Mouse (Mus musculus) myocyte (in vitro differentiated cells): Measurements from ENCODE around the gene Msh3.

Source experiments
- CEBPB ChIP-seq: IDR thresholded peaks from 2 replicates; pipeline ENCODE4 v1.6.1; 2011; ENCODE audit warnings: mild to moderate bottlenecking, moderate library complexity; ENCODE audit not compliant: poor library complexity, insufficient read depth, severe bottlenecking
- E2F4 ChIP-seq: IDR thresholded peaks from one replicate; pipeline ENCODE4 v1.6.1; 2011; ENCODE audit warnings: mild to moderate bottlenecking, control low read depth, moderate library complexity; ENCODE audit not compliant: insufficient read depth
- MAX ChIP-seq: IDR thresholded peaks from one replicate; pipeline ENCODE4 v1.6.1; 2011; ENCODE audit warnings: low read depth, mild to moderate bottlenecking, control low read depth
- MYOD1 ChIP-seq, 3 experiments: IDR thresholded peaks; one replicate each; pipeline ENCODE4 v1.6.1; 2011; ENCODE audit warnings: control low read depth in 2 of 3, low read depth in 2 of 3, mild to moderate bottlenecking in 2 of 3, moderate library complexity in 1 of 3; ENCODE audit not compliant: insufficient read length in 2 of 3, control insufficient read depth in 1 of 3
- MYOG ChIP-seq, 3 experiments: IDR thresholded peaks; one replicate each; pipeline ENCODE4 v1.6.1; 2011; ENCODE audit warnings: control low read depth in 2 of 3, low read depth in 2 of 3, mild to moderate bottlenecking in 2 of 3; ENCODE audit not compliant: insufficient read length in 2 of 3, control insufficient read depth in 1 of 3, insufficient read depth in 1 of 3
- POLR2A ChIP-seq: IDR thresholded peaks from one replicate; pipeline ENCODE4 v1.6.1; 2011; ENCODE audit warnings: low read depth, mild to moderate bottlenecking, control low read depth, moderate library complexity; ENCODE audit not compliant: insufficient read length
- POLR2AphosphoS2 ChIP-seq: IDR thresholded peaks from one replicate; pipeline ENCODE4 v1.6.1; 2011; ENCODE audit warnings: low read depth, control low read depth; ENCODE audit not compliant: insufficient read length
- REST ChIP-seq: IDR thresholded peaks from one replicate; pipeline ENCODE4 v1.6.1; 2011; ENCODE audit warnings: mild to moderate bottlenecking, control low read depth, moderate library complexity; ENCODE audit not compliant: insufficient read depth, insufficient read length
- SRF ChIP-seq: IDR thresholded peaks from one replicate; pipeline ENCODE4 v1.6.1; 2011; ENCODE audit warnings: low read depth; ENCODE audit not compliant: control insufficient read depth, insufficient read length
- TCF12 ChIP-seq: IDR thresholded peaks from one replicate; pipeline ENCODE4 v1.6.1; 2011; ENCODE audit warnings: mild to moderate bottlenecking, control low read depth; ENCODE audit not compliant: poor library complexity, insufficient read depth, severe bottlenecking
- USF1 ChIP-seq: IDR thresholded peaks from one replicate; pipeline ENCODE4 v1.6.1; 2011; ENCODE audit warnings: low read depth, mild to moderate bottlenecking, control low read depth, moderate library complexity

DNA sequence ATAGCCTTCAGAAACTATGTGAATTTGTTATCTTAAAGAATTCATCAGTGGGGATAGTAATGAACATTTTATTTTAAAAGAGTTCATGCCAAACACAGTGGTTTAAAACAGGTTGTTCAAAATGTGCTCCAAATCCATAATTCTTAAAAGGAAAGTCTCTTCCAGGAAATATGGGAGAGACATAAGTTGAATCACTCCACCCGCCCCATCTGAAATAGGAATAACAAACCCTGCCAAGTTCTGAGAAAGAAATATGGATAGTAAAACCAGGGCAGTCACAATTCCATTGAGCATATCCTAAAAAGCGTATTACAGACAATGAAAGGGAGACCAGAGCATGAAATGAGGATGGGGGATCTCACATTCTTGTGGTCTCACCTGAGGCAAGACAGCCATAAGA, 157.9 kb downstream of the Msh3 start:
- no peak for TF ChIP-seq POLR2A
- no peak for TF ChIP-seq USF1
- TF ChIP-seq MYOD1 (IDR thresholded peaks at IDR 0.05; ENCODE audit: control insufficient read depth in 1 of 3, insufficient read length in 2 of 3, low read depth in 2 of 3), result no peak
- TF ChIP-seq MAX, result no peak
- TF ChIP-seq REST, result no peak
- TF ChIP-seq TCF12, result no peak
- TF ChIP-seq E2F4, result no peak
- TF ChIP-seq CEBPB, result no peak
- no peak for TF ChIP-seq MYOG (IDR thresholded peaks at IDR 0.05; ENCODE audit: control insufficient read depth in 1 of 3, insufficient read depth in 1 of 3, insufficient read length in 2 of 3, low read depth in 2 of 3)
- TF ChIP-seq SRF, result no peak
- no peak for TF ChIP-seq POLR2AphosphoS2
